ENCODE assay signal across 8 mouse cellular contexts in genomic region chr5:24329212-24329964, GRCm38 (mm10). TPM values are rescaled to one million over a fixed set of nuclear protein-coding genes. Genes with fewer than 3 reads are reported as not detected.
A peak's percentile ranks its signal among the peaks of the same experiment; 100 is the strongest.
DNase-seq lines count a peak whose midpoint lies in the region; ATAC-seq lines count a peak whose summit lies in the region.

No protein-coding gene starts in this region.

- peak; percentile 94 for DNase-seq in left cerebral cortex, postnatal 4 days
- DNase-seq in left cerebral cortex, adult 9 months (ENCODE audit: low spot score in 2 of 2): no peak
- peak; percentile 52 for DNase-seq in kidney, adult 9 months
- peak; percentile 58 for DNase-seq in lung, postnatal 14 days
- DNase-seq in retina, postnatal 7 days (ENCODE audit: low read depth, low spot score): peak; percentile 69
- no peak for DNase-seq in B cell, adult 2 months

- H3K27ac ChIP-seq in embryonic facial prominence, embryonic 12.5 days: peak overlapping the region; percentile 32; the same call in 1 of the 2 replicates
- peak overlapping the region; percentile 88 for H3K27ac ChIP-seq in heart, embryonic 11.5 days (ENCODE audit: low read depth, low read length)

- intact Hi-C loops in left cerebral cortex, postnatal 4 days (cut with DNase I): no loop called here

- no peaks in the 10 kb centered on the region for H3K9me3 ChIP-seq in embryonic facial prominence, embryonic 12.5 days
- H3K9me3 ChIP-seq in heart, embryonic 11.5 days (replicated peaks; ENCODE audit: control insufficient read depth, low read length): no peaks in the 10 kb centered on the region

- 7% methylated on average over 19 of the region's 27 CpGs for WGBS in embryonic facial prominence, embryonic 12.5 days
- WGBS in heart, embryonic 11.5 days (ENCODE audit: insufficient replicate concordance): 7% methylated on average over 24 of the region's 27 CpGs

- peak overlapping the region; percentile 63 for H3K9ac ChIP-seq in embryonic facial prominence, embryonic 12.5 days
- H3K9ac ChIP-seq in heart, embryonic 11.5 days (ENCODE audit: low read depth, low read length): peak overlapping the region; percentile 60

- peak; percentile 67 for ATAC-seq in embryonic facial prominence, embryonic 12.5 days (ENCODE audit: insufficient number of reproducible peaks, insufficient read depth, low FRiP score, low TSS enrichment)
- peak; percentile 78 for ATAC-seq in heart, embryonic 11.5 days (replicated peaks; ENCODE audit: insufficient number of reproducible peaks, low FRiP score, low TSS enrichment)

- H3K27me3 ChIP-seq in embryonic facial prominence, embryonic 12.5 days: peaks cover 23% of the 10 kb centered on the region
- peaks cover 8% of the 10 kb centered on the region; the same call in 1 of the 2 replicates for H3K27me3 ChIP-seq in heart, embryonic 11.5 days (ENCODE audit: control insufficient read depth, insufficient read depth, low read length)

- H3K4me3 ChIP-seq in embryonic facial prominence, embryonic 12.5 days: peak overlapping the region; percentile 20
- peak overlapping the region; percentile 25 for H3K4me3 ChIP-seq in heart, embryonic 11.5 days (ENCODE audit: low read depth, low read length)

- H3K4me1 ChIP-seq in embryonic facial prominence, embryonic 12.5 days: peaks cover 16% of the 10 kb centered on the region
- peaks cover 52% of the 10 kb centered on the region for H3K4me1 ChIP-seq in heart, embryonic 11.5 days (ENCODE audit: control insufficient read depth, insufficient read depth, low read length)

- H3K4me2 ChIP-seq in embryonic facial prominence, embryonic 12.5 days (replicated peaks): peak overlapping the region; percentile 60
- H3K4me2 ChIP-seq in heart, embryonic 11.5 days: peak overlapping the region; percentile 64

- no peaks in the 10 kb centered on the region for H3K36me3 ChIP-seq in embryonic facial prominence, embryonic 12.5 days
- peaks cover 10% of the 10 kb centered on the region for H3K36me3 ChIP-seq in heart, embryonic 11.5 days (ENCODE audit: control insufficient read depth, insufficient read depth, low read length)

RNA-seq across cellular contexts. Expression of gene Kcnh2, which starts 22.0 kb away (rescaled TPM):
- total RNA-seq in left cerebral cortex, postnatal 4 days (2021): 10 to 100 TPM; 16.4 to 21.2 TPM
- 4.5 and 5.2 TPM in 2 replicates for polyA plus RNA-seq in embryonic facial prominence, embryonic 12.5 days (2016; fragmentation: Nextera tagmentation; extraction: Ambion mirVana)
- 19.4 and 20.8 TPM in 2 replicates for polyA plus RNA-seq in heart, embryonic 11.5 days (2014; fragmentation: Nextera tagmentation; extraction: Ambion mirVana)

RNA-seq across cellular contexts. Expression of gene Nos3, which starts 35.2 kb away (rescaled TPM):
- 10 to 100 TPM; 10.0 to 10.2 TPM for total RNA-seq in left cerebral cortex, postnatal 4 days (2021)
- 6.7 and 7.6 TPM in 2 replicates for polyA plus RNA-seq in embryonic facial prominence, embryonic 12.5 days (2016; fragmentation: Nextera tagmentation; extraction: Ambion mirVana)
- 21.5 and 30.4 TPM in 2 replicates for polyA plus RNA-seq in heart, embryonic 11.5 days (2014; fragmentation: Nextera tagmentation; extraction: Ambion mirVana)

Comparison
In these comparisons a context has a peak if more than half of its experiments do, and no peak if none do; other contexts are left out.
1. DNase-seq: peak in left cerebral cortex, postnatal 4 days (single experiment), kidney, adult 9 months (single experiment), lung, postnatal 14 days (single experiment) and retina, postnatal 7 days (single experiment); none in left cerebral cortex, adult 9 months (0 of 2) and B cell, adult 2 months (0 of 2).